Mouse (Mus musculus) MEL (cell line): ENCODE measurements at regions not wholly inside any gene's neighbourhood (a gene's known extent, or its start where the extent isn't known, plus 50 kb on each side); places are given as distances from the start of the nearest gene placed in this dataset.

Source experiments
- CTCF ChIP-seq, 3 experiments: IDR thresholded peaks in 2 of 3; conservative IDR thresholded peaks in 1 of 3; 2 replicates each; pipeline ENCODE4 v1.5.1; 2011 to 2012; ENCODE audit warnings: low read length in 3 of 3, low read depth in 2 of 3, mild to moderate bottlenecking in 2 of 3, improper control_type of control experiment in 1 of 3, inconsistent platforms in 1 of 3, mixed read lengths in 1 of 3, moderate library complexity in 1 of 3; ENCODE audit not compliant: control insufficient read depth in 1 of 3, insufficient read depth in 1 of 3, poor library complexity in 1 of 3, severe bottlenecking in 1 of 3
- HCFC1 ChIP-seq: IDR thresholded peaks from 2 replicates; pipeline ENCODE4 v1.6.1; 2012; ENCODE audit warnings: low read depth, mild to moderate bottlenecking, inconsistent platforms, low read length, improper control_type of control experiment, moderate library complexity
- MAFK ChIP-seq: IDR thresholded peaks from 2 replicates; pipeline ENCODE4 v1.6.1; 2011; ENCODE audit warnings: low read depth, mild to moderate bottlenecking, low read length, improper control_type of control experiment, borderline replicate concordance
- MEF2A ChIP-seq: IDR thresholded peaks from 2 replicates; pipeline ENCODE4 v1.6.1; 2014; ENCODE audit warnings: low read depth, mild to moderate bottlenecking, inconsistent platforms, low read length, improper control_type of control experiment; ENCODE audit not compliant: poor library complexity, insufficient replicate concordance, severe bottlenecking; ENCODE audit errors: extremely low read depth
- NRF1 ChIP-seq: IDR thresholded peaks from 2 replicates; pipeline ENCODE4 v1.6.1; 2014; ENCODE audit warnings: low read depth, mild to moderate bottlenecking, inconsistent platforms, low read length, improper control_type of control experiment, moderate library complexity; ENCODE audit not compliant: poor library complexity, insufficient read depth, severe bottlenecking
- POLR2A ChIP-seq, 2 experiments: IDR thresholded peaks; 2 replicates each; pipeline ENCODE4 v1.6.1; 2011 to 2012; ENCODE audit warnings: low read length in 2 of 2, mild to moderate bottlenecking in 2 of 2, control low read depth in 1 of 2, improper control_type of control experiment in 1 of 2, low read depth in 1 of 2, moderate library complexity in 1 of 2; ENCODE audit not compliant: control insufficient read depth in 1 of 2, insufficient read depth in 1 of 2, poor library complexity in 1 of 2
- TBP ChIP-seq: IDR thresholded peaks from 2 replicates; pipeline ENCODE4 v1.8.0; 2011; ENCODE audit warnings: low read depth, low read length, improper control_type of control experiment
- TCF12 ChIP-seq: IDR thresholded peaks from 2 replicates; pipeline ENCODE4 v1.6.1; 2014; ENCODE audit warnings: low read depth, mild to moderate bottlenecking, inconsistent platforms, low read length, improper control_type of control experiment, moderate library complexity
- ZKSCAN1 ChIP-seq: IDR thresholded peaks from 2 replicates; pipeline ENCODE4 v1.6.1; 2012; ENCODE audit warnings: low read depth, mild to moderate bottlenecking, inconsistent platforms, low read length, improper control_type of control experiment, moderate library complexity
- ZMIZ1 ChIP-seq: IDR thresholded peaks from 2 replicates; pipeline ENCODE4 v1.6.1; 2012; ENCODE audit warnings: low read depth, mild to moderate bottlenecking, inconsistent platforms, low read length, improper control_type of control experiment, moderate library complexity

DNA sequence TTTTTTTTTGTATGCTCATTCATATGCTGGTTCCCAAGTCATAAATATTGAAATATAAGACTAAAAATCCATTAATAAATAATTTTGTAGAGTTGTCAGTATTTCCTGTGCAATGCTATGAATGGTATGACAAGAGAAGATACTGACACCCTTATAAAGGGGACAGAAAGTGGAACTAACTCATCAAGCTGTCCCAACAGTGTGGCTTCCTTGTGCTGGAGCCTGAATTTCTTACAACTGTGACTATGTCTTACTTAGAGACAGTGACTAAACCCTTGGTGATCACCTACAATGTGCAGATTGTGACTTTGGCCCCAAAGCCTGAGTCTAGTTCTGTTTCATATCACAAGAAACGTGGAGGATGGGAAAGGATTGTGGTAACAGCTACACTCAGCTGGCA, 203.8 kb upstream of the Map3k1 start:
- TF ChIP-seq TBP (no peak), ZKSCAN1 (no peak), MEF2A (no peak), POLR2A (IDR thresholded peaks at IDR 0.05; ENCODE audit: control insufficient read depth in 1 of 2, insufficient read depth in 1 of 2, low read depth in 1 of 2, low read length in 2 of 2, poor library complexity in 1 of 2) (no peak), MAFK (no peak), CTCF (IDR thresholded peaks at IDR 0.05 in 2 of 3, conservative IDR thresholded peaks at IDR 0.05 in 1 of 3; ENCODE audit: control insufficient read depth in 1 of 3, insufficient read depth in 1 of 3, low read depth in 2 of 3, low read length in 3 of 3, poor library complexity in 1 of 3, severe bottlenecking in 1 of 3) (no peak), TCF12 (no peak), ZMIZ1 (no peak), NRF1 (no peak), HCFC1 (no peak)
